Mouse (Mus musculus): ENCODE data around the gene Hif3a. TPM values are rescaled to one million over a fixed set of nuclear protein-coding genes. Genes with fewer than 3 reads are reported as not detected.
A peak's percentile ranks its signal among the peaks of the same experiment; 100 is the strongest.

The Hif3a gene
- polyA plus RNA-seq, 1 experiment = 3.3 TPM

DNA sequence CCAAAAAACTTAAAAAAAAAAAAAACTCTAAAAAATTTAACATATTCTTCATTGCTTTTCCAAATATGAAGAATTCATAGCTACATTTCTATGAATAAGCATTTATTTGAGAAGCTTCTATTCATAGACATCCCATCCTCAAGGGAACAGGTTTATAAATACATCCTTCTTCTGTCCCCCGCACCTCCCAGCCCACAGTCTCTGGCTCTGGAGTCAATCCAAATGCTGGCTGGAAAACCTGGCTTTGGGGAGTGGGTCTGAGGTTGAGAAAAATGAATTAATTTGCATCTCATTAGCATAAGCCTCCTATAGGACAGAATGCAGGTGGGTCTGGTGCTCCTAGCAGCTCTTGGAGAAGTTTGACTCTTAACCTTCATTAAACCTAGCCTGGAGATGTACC lies 16.5 kb downstream of the Hif3a start:
- no peak overlapping the region for H3K4me3 ChIP-seq (replicated peaks)
- H3K27me3 ChIP-seq (replicated peaks) = no peaks in the 10 kb centered on the region
- H3K36me3 ChIP-seq (replicated peaks; ENCODE audit: low read length) = peaks cover 57% of the 10 kb centered on the region
- TF ChIP-seq GATA1 (IDR thresholded peaks at IDR 0.05; ENCODE audit: borderline replicate concordance, low read length) = no peak
- TF ChIP-seq FLI1 (IDR thresholded peaks at IDR 0.05; ENCODE audit: low read length) = no peak
- no peaks in the 10 kb centered on the region for H3K9me3 ChIP-seq
- H3K4me1 ChIP-seq = peaks cover 8% of the 10 kb centered on the region

DNA sequence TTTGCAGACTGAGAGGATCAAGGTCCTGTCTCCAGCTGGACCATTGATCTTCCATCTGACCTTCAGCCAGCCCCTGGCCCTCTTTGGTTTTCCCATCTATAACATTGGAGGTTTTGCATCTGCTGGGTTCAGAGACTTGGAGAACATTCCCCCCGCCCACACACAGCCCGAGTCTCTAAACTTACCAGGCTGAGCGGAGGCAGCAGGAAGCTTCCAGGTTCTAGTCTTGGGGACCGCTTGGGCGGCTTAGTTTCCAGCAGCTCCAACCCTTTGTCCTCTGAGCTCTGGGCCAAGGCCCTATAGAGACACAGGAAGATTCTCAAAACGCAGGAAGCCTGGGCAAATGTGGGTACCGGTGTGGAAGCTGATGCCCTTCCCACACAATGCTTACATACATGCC lies 22.9 kb downstream of the Hif3a start:
- Histone ChIP-seq H3K4me3 (replicated peaks) (no peak overlapping the region), H3K27me3 (replicated peaks) (no peaks in the 10 kb centered on the region), H3K9me3 (no peaks in the 10 kb centered on the region), H3K36me3 (replicated peaks; ENCODE audit: low read length) (peaks cover 77% of the 10 kb centered on the region), H3K4me1 (peaks cover 3% of the 10 kb centered on the region; the same call in 1 of the 2 replicates)
- TF ChIP-seq GATA1 (IDR thresholded peaks at IDR 0.05; ENCODE audit: borderline replicate concordance, low read length) (no peak), FLI1 (IDR thresholded peaks at IDR 0.05; ENCODE audit: low read length) (no peak)

DNA sequence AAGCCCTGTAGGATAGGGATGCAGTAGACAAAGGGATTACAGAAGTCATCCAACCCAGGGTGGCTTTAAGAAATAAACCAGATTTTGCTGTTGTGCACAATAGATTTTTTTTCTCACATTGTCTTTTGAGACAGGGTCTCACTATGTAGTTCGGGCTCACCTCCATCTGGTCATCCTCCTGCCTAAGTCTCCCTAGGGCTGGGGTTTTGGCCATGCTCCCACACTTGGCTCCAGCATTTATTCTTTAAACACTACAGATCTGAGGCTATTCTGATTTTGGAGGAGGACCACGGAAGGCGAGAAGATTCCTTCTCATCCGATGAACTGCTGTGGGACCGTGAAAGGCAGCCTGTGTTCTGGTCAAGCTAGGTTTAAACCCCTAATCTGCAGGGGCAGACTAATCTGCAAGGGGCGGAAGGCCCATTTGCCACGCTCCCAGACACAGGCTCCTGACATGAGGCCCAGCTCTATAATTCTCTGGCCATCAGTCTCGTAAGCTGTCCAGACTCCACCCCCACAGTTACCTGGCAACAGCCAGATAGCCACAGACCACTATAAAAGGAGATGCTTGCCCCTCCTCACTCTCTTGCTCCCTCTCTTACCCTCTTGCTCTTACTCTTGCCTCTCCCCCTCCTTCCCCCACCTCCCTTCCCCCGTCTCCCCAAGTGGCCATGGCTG lies 24.1 kb downstream of the Hif3a start:
- TF ChIP-seq GATA1 (IDR thresholded peaks at IDR 0.05; ENCODE audit: borderline replicate concordance, low read length) (no peak), FLI1 (IDR thresholded peaks at IDR 0.05; ENCODE audit: low read length) (no peak)
- Histone ChIP-seq H3K27me3 (replicated peaks) (no peaks in the 10 kb centered on the region), H3K9me3 (no peaks in the 10 kb centered on the region), H3K36me3 (replicated peaks; ENCODE audit: low read length) (peaks cover 76% of the 10 kb centered on the region), H3K4me3 (replicated peaks) (no peak overlapping the region), H3K4me1 (peaks cover 3% of the 10 kb centered on the region; the same call in 1 of the 2 replicates)

DNA sequence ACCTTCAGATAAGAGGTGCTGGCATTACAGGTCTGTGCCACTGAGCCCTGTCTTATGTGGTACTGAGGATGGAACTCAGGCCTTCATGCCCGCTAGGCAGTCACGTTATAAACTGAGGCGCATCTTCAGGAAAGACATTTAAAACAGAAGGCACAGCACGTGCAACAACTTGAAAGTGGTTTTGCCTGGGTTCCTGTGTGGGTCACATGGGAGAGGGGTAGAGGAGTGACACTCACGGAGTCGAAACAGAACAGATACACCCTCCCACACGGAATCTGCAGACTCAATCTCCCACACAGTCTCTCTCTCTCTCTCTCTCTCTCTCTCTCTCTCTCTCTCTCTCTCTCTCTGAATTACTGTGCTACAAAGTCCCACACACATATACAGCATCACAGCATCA lies 32.0 kb downstream of the Hif3a start:
- no peak for TF ChIP-seq GATA1 (IDR thresholded peaks at IDR 0.05; ENCODE audit: borderline replicate concordance, low read length)
- TF ChIP-seq FLI1 (IDR thresholded peaks at IDR 0.05; ENCODE audit: low read length) = no peak
- Histone ChIP-seq H3K4me1 (peaks cover 28% of the 10 kb centered on the region), H3K9me3 (no peaks in the 10 kb centered on the region), H3K4me3 (replicated peaks) (no peak overlapping the region), H3K36me3 (replicated peaks; ENCODE audit: low read length) (peaks cover 36% of the 10 kb centered on the region), H3K27me3 (replicated peaks) (no peaks in the 10 kb centered on the region)

DNA sequence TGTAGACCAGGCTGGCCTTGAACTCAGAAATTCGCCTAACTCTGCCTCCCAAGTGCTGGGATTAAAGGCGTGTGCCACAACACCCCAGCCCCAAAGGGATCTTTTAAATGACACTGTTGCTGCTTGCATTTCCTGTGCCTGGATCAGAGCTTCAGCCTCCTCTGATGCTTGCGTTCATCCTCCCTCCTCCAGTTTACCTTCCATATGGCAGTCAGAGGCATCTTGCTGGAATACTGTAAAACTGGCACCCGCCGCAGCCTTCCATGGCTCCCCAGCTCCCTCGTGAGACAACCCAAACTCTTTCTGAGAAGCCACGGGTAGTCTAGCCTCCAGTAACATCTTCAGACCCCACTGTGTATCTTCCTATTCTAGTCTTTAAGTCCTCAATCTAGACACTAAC lies 33.3 kb downstream of the Hif3a start:
- Histone ChIP-seq H3K27me3 (replicated peaks) (no peaks in the 10 kb centered on the region), H3K9me3 (no peaks in the 10 kb centered on the region), H3K4me1 (peaks cover 41% of the 10 kb centered on the region), H3K4me3 (replicated peaks) (no peak overlapping the region), H3K36me3 (replicated peaks; ENCODE audit: low read length) (peaks cover 35% of the 10 kb centered on the region)
- TF ChIP-seq GATA1 (IDR thresholded peaks at IDR 0.05; ENCODE audit: borderline replicate concordance, low read length) (no peak), FLI1 (IDR thresholded peaks at IDR 0.05; ENCODE audit: low read length) (no peak)

DNA sequence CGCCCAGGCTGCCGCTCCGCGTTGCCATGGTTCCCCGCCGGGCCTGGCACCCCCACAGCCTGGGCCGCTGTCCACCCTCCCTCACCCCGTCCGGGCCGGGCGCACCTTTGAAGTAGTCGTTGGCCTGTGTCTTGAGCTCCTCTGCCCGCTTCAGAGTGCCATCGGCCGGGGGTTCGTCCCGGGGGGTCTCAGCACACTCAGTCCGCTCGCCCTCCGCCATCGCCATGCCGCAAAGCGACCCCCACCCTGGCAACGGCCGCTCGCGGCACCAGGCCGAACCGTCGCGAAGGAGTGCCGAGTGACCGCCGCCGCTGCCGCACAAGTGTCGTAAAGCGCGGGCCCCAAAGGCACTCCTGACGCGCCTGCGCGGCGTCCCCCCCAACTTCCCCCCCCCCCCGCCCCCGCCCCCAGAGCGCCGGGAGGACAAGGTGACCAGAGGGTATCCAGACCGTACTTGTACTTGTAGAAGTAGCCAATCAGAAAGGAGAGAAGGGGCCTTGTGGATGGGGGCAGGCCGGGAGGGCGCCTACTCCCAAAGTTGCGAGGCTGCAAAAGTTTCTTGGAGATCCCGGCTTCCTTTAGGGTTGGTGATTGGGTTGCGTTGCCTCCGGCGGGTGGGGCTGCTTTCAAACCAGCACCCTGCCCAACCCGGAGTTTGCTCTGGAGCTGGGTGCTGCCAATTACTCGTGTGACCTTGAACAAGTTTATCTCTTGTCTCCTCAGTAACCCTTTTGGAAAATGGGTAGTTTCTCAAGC lies 34.5 kb downstream of the Hif3a start, which contains the start of gene Ppp5c:
Gene Ppp5c, minus strand, starts transcription at position 337 of the 756 bp plus-strand sequence.
- TF ChIP-seq GATA1 (IDR thresholded peaks at IDR 0.05; ENCODE audit: borderline replicate concordance, low read length) (no peak), FLI1 (IDR thresholded peaks at IDR 0.05; ENCODE audit: low read length) (no peak)
- Histone ChIP-seq H3K4me1 (peaks cover 53% of the 10 kb centered on the region), H3K9me3 (no peaks in the 10 kb centered on the region), H3K27me3 (replicated peaks) (no peaks in the 10 kb centered on the region), H3K4me3 (replicated peaks) (peak within 1 kb of the TSS; percentile 98), H3K36me3 (replicated peaks; ENCODE audit: low read length) (peaks cover 36% of the 10 kb centered on the region)

DNA sequence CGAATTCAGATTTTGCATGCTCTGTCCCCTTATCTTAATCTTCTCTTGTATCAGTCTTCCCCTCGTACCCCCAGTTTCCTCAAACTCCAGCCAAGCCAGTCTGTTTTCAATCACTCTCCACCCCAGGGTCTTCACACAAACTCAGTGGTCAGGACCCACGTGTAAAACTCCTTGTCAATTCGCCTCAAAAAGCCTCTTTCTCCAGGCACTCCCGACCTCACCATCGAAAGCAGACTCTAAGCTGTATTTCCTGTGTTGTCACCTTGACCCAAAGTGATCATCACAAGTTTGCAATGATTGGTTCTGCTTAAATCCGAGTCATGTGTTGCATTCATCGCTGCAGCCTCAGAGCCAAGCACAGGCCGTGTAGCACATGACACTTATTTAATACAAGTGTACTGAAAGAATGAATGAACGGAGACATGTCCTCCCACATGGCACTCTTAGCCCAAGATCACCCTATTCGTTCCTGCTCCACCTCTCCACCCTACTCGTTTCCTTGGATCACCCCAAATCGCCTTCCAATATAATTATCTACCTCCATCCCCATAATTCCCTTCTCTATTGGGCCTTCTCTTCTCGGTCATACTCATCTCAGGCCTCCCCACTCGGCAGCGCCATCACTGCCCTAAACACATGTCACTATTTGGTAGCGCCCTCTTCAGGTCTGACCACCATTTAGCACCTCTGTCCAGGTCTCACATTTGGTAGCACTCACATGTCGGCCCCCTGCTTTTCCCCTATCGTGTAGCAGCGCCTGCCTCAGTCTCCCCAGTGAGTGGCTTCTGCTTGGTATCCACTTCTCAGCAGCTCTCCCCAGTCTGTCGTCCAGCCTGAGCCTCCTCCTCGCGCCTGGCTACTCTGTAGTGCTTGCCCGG lies 35.3 kb downstream of the Hif3a start:
- TF ChIP-seq FLI1 (IDR thresholded peaks at IDR 0.05; ENCODE audit: low read length) (no peak), GATA1 (IDR thresholded peaks at IDR 0.05; ENCODE audit: borderline replicate concordance, low read length) (no peak)
- Histone ChIP-seq H3K9me3 (no peaks in the 10 kb centered on the region), H3K36me3 (replicated peaks; ENCODE audit: low read length) (peaks cover 37% of the 10 kb centered on the region), H3K4me3 (replicated peaks) (peak overlapping the region; percentile 98), H3K4me1 (peaks cover 61% of the 10 kb centered on the region), H3K27me3 (replicated peaks) (no peaks in the 10 kb centered on the region)

DNA sequence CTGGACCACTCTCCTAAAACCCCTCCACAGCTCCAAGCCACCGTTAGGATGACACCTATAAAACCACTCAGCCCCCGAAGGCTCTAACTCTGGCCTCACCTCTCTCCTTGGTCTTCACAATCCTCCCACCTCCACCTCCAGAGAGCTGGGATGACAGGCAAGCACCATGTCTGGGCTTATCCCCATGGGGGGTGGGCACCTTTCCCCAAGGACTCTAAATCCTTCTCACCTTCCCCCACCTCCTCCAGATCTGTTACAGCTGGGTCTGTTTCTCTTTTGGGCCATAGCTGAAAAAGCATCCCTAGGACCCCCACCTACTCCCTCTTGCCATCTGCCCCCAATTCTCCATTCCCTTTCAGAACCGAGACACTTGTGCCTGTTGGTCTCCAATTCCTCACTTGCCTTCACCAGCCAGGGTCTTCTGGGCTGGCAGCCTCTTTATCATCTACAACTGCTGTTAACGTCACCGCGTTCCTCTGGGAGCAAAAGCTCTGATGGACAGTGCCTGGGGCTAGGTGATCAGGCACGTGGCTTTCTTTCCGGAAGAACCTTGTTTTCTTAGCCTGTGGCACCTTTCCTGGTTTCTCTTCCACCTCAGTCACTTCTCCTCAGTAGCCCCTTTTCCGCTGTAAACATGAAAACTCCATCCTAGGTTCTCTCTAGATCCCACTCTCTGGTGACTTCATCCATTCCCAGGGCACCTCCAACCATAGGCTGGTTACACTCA lies 36.2 kb downstream of the Hif3a start:
- Histone ChIP-seq H3K9me3 (no peaks in the 10 kb centered on the region), H3K4me1 (peaks cover 70% of the 10 kb centered on the region), H3K4me3 (replicated peaks) (peak overlapping the region; percentile 98), H3K27me3 (replicated peaks) (no peaks in the 10 kb centered on the region), H3K36me3 (replicated peaks; ENCODE audit: low read length) (peaks cover 41% of the 10 kb centered on the region)
- TF ChIP-seq FLI1 (IDR thresholded peaks at IDR 0.05; ENCODE audit: low read length) (no peak), GATA1 (IDR thresholded peaks at IDR 0.05; ENCODE audit: borderline replicate concordance, low read length) (no peak)

DNA sequence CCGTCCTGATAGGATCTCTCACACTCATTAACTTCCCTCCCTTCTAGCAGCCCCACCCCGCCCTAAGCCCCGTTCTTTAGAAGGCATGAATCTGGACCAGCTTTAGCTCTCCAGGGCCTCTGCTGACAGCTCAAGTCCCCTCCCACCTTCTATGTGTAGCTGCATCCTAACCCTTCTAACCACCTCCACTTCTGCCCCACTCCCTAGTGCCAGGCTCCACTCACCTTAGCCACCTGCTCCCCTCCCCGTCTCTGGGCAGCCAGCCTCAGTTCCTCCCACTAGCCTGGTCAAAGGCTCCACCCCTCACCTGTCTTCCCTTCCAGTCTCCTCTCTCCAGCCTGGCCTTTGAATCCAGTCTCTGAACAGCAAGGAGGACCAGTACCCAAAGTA lies 36.7 kb downstream of the Hif3a start:
- Histone ChIP-seq H3K36me3 (replicated peaks; ENCODE audit: low read length) (peaks cover 46% of the 10 kb centered on the region), H3K4me3 (replicated peaks) (peak overlapping the region; percentile 98), H3K4me1 (peaks cover 76% of the 10 kb centered on the region), H3K9me3 (no peaks in the 10 kb centered on the region), H3K27me3 (replicated peaks) (no peaks in the 10 kb centered on the region)
- TF ChIP-seq FLI1 (IDR thresholded peaks at IDR 0.05; ENCODE audit: low read length) = no peak
- no peak for TF ChIP-seq GATA1 (IDR thresholded peaks at IDR 0.05; ENCODE audit: borderline replicate concordance, low read length)
